Mouse (Mus musculus) telencephalon, adult 2 months (tissue): ENCODE measurements at regions not wholly inside any gene's neighbourhood (a gene's known extent, or its start where the extent isn't known, plus 50 kb on each side); places are given as distances from the start of the nearest gene placed in this dataset.

Experiments
- DNase-seq: peaks from one replicate; pipeline ENCODE4 v3.0.0-alpha.2; 2011; ENCODE audit warnings: low read depth, low spot score

DNA sequence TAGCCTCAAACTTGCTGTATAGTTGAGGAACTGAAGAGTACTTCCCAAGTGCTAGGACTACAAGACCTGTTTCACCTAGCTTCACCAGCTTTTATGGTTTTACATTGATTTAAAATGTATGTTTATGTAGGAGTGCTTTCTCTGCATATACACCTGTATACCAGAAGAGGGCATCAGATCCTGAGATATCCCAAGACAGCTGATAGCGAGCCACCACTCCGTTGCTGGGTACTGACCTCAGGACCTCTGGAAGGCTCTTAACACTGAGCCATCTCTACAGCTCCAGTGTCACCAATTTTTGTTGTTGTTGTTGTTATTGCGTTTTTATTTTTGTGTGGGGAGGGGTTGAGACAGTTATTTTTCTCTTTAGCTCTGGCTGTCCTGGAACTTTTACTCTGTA is 55.9 kb upstream of the Ddx3x start:
- no peak for DNase-seq

DNA sequence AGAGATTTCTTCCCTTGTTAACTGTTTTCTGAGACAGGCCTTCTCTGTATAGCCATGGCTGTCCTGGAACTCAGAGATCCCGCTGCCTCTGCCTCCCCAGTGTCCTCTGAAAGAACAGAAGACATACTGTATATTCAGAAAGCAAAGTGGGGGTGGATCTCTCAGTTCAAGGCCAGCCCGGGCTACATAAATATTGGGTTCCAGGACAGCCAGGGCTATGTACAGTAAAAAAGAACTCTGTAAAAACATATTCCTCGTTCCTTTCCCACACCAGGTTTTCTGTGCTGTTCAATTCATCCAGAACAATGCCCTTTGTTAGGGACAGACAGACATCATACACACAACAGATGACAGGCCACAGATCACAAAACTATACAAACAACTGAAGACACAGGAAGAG is 54.3 kb upstream of the Ddx3x start:
- DNase-seq, result no peak

- DNase-seq, result peak; percentile 13
These were observed 50.7 kb upstream of the Ddx3x start for GRCm38 (mm10) chrX:13229891-13230614.

DNA sequence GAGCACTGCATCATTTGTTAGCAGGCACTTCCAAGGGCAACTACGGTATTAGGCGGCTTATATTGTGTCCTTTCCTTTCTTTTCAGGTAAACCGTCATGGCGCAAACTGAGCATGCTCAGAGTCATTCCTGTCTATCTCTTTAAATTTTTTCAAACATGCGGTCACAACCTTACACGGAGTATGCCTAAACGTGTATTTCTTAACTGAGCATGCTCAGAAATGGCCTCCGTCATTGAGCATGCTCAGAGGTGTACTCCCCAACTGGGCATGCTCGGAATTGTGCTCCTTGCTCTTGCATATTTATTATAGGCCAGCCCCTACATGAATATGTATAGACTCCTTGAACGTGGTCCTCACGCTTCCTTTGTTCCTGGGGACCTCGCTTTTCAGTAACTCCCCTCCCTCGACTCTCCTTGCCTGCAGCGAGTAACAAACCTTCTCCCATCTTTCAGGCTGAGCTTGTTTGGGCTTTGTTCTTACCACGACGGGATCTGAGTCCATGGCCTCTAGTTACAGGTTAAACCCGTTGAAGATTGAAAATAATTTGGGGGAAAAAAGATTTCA is 50.1 kb upstream of the Ddx3x start:
- DNase-seq, result peak; percentile 91
